Mouse (Mus musculus) liver, postnatal 0 days (tissue): ENCODE results near the gene Rftn1. TPM values are rescaled to one million over a fixed set of nuclear protein-coding genes. Genes with fewer than 3 reads are reported as not detected.

Experiments
- ATAC-seq: fragments of 200-750 bp; cut with Nextera tagmentation; 2 replicates; pipeline ENCODE4 v1.8.0; 2017; ENCODE audit warnings: mild to moderate bottlenecking, moderate library complexity
- DNase-seq: peaks from one replicate; pipeline ENCODE4 v3.0.0-alpha.2; 2016
- H3K27ac ChIP-seq: fragments of 300-500 bp; sonication (generic); 2 replicates; pipeline ENCODE4 v1.5.1; 2014; ENCODE audit warnings: antibody characterized with exemption, moderate library complexity, mild to moderate bottlenecking, low read depth
- H3K27me3 ChIP-seq: fragments of 300-500 bp; sonication (generic); 2 replicates; pipeline ENCODE4 v1.6.1; 2014; ENCODE audit warnings: low read length, control low read depth, mixed read lengths; ENCODE audit not compliant: insufficient read depth
- H3K36me3 ChIP-seq: fragments of 300-500 bp; sonication (generic); replicated peaks from 2 replicates; pipeline ENCODE4 v1.6.1; 2014; ENCODE audit warnings: mild to moderate bottlenecking, control low read depth, low read length, moderate library complexity, mixed read lengths; ENCODE audit not compliant: insufficient read depth
- H3K4me1 ChIP-seq: fragments of 300-500 bp; sonication (generic); 2 replicates; pipeline ENCODE4 v1.6.1; 2014; ENCODE audit warnings: antibody characterized with exemption, mild to moderate bottlenecking, control low read depth; ENCODE audit not compliant: insufficient read depth
- H3K4me2 ChIP-seq: fragments of 300-500 bp; sonication (generic); 2 replicates; pipeline ENCODE4 v1.6.1; 2014; ENCODE audit warnings: low read depth, mild to moderate bottlenecking, low read length, moderate library complexity, mixed read lengths
- H3K4me3 ChIP-seq: fragments of 300-500 bp; sonication (generic); 2 replicates; pipeline ENCODE4 v1.5.1; 2014; ENCODE audit warnings: low read depth, low read length
- H3K9ac ChIP-seq: fragments of 300-500 bp; sonication (generic); replicated peaks from 2 replicates; pipeline ENCODE4 v1.6.1; 2014; ENCODE audit warnings: mild to moderate bottlenecking, moderate library complexity
- H3K9me3 ChIP-seq: fragments of 300-500 bp; sonication (generic); 2 replicates; pipeline ENCODE4 v1.6.1; 2016; ENCODE audit warnings: mild to moderate bottlenecking, control low read depth, low read length, mixed read lengths
- CTCF ChIP-seq: sonication (generic); IDR thresholded peaks from 2 replicates; pipeline ENCODE4 v1.5.1; 2016; ENCODE audit warnings: antibody characterized with exemption, low read depth
- EP300 ChIP-seq: IDR thresholded peaks from 2 replicates; pipeline ENCODE4 v1.6.1; 2016; ENCODE audit warnings: antibody characterized with exemption, low read depth, mild to moderate bottlenecking
- WGBS: fragments of 180-500 bp; shearing (Covaris S2); extraction: QIAGEN DNeasy Blood & Tissue Kit; methylation state at CpG from one replicate; pipeline ENCODE4 v1.1.7; 2014; ENCODE audit not compliant: insufficient replicate concordance; 5-methylcytosine and 5-hydroxymethylcytosine counted together
- polyA plus RNA-seq: library from polyadenylated mRNA; unstranded; fragments of >200 nt; fragmentation: Nextera tagmentation; extraction: Ambion mirVana; gene quantifications from 2 replicates; pipeline ENCODE4 v1.2.1, GENCODE M21; 2015

Gene Rftn1
- polyA plus RNA-seq, 1 experiment from 2014 or later = 6.0 TPM

- no peak for TF ChIP-seq EP300
- TF ChIP-seq CTCF = no peak
- ATAC-seq (no peak), DNase-seq (no peak)
- Histone ChIP-seq H3K4me1 (no peaks in the 10 kb centered on the region), H3K27me3 (no peaks in the 10 kb centered on the region), H3K4me3 (no peak overlapping the region), H3K36me3 (no peaks in the 10 kb centered on the region), H3K4me2 (no peak overlapping the region), H3K9ac (no peak overlapping the region), H3K9me3 (no peaks in the 10 kb centered on the region), H3K27ac (no peak overlapping the region)
- 50% methylated on average over 4 of the region's 4 CpGs for WGBS
Observed at GRCm38 (mm10) chr17:50010096-50010495, 180.4 kb downstream of the Rftn1 start.

- no peak overlapping the region for H3K27ac ChIP-seq
- H3K9me3 ChIP-seq = no peaks in the 10 kb centered on the region
- H3K9ac ChIP-seq = no peak overlapping the region
- H3K4me2 ChIP-seq = no peak overlapping the region
- DNase-seq = no peak
- H3K36me3 ChIP-seq = no peaks in the 10 kb centered on the region
- TF ChIP-seq EP300 = no peak
- TF ChIP-seq CTCF = no peak
- H3K4me3 ChIP-seq = no peak overlapping the region
- ATAC-seq = no peak
- H3K27me3 ChIP-seq = no peaks in the 10 kb centered on the region
- H3K4me1 ChIP-seq = no peaks in the 10 kb centered on the region
- WGBS = 54% methylated on average over 9 of the region's 9 CpGs
Observed at GRCm38 (mm10) chr17:50006721-50007351, 183.6 kb downstream of the Rftn1 start.

GRCm38 (mm10) chr17:50006338-50006720 lies 184.1 kb downstream of the Rftn1 start:
- no peak for ATAC-seq

GRCm38 (mm10) chr17:50003156-50003555 lies 187.3 kb downstream of the Rftn1 start:
- Histone ChIP-seq H3K4me3 (no peak overlapping the region), H3K4me1 (no peaks in the 10 kb centered on the region), H3K9ac (no peak overlapping the region), H3K36me3 (no peaks in the 10 kb centered on the region; the same call in 1 of the 2 replicates), H3K27me3 (no peaks in the 10 kb centered on the region), H3K9me3 (no peaks in the 10 kb centered on the region), H3K27ac (no peak overlapping the region), H3K4me2 (no peak overlapping the region)
- DNase-seq = no peak
- WGBS = 86% methylated on average over 4 of the region's 4 CpGs
- no peak for ATAC-seq
- no peak for TF ChIP-seq CTCF
- no peak for TF ChIP-seq EP300

More at GRCm38 (mm10) chr17:50006338-50006720, 184.1 kb downstream of the Rftn1 start:
- Histone ChIP-seq H3K9me3 (no peaks in the 10 kb centered on the region), H3K4me2 (no peak overlapping the region), H3K27ac (no peak overlapping the region), H3K4me1 (no peaks in the 10 kb centered on the region), H3K27me3 (no peaks in the 10 kb centered on the region), H3K9ac (no peak overlapping the region), H3K4me3 (no peak overlapping the region), H3K36me3 (no peaks in the 10 kb centered on the region)
- 63% methylated on average over 7 of the region's 7 CpGs for WGBS
- DNase-seq = no peak
- TF ChIP-seq EP300 (no peak), CTCF (no peak)

GRCm38 (mm10) chr17:50002171-50002570 lies 188.3 kb downstream of the Rftn1 start:
- H3K4me2 ChIP-seq = no peak overlapping the region
- no peaks in the 10 kb centered on the region for H3K4me1 ChIP-seq
- no peaks in the 10 kb centered on the region; the same call in 1 of the 2 replicates for H3K36me3 ChIP-seq
- ATAC-seq (no peak), DNase-seq (no peak)
- no peaks in the 10 kb centered on the region for H3K27me3 ChIP-seq
- H3K9me3 ChIP-seq = no peaks in the 10 kb centered on the region
- no peak overlapping the region for H3K27ac ChIP-seq
- no peak overlapping the region for H3K9ac ChIP-seq
- no peak overlapping the region for H3K4me3 ChIP-seq
- TF ChIP-seq CTCF = no peak
- no peak for TF ChIP-seq EP300
- WGBS = 83% methylated on average over 3 of the region's 3 CpGs

- H3K27ac ChIP-seq = no peak overlapping the region
- H3K27me3 ChIP-seq = no peaks in the 10 kb centered on the region
- DNase-seq = no peak
- H3K4me3 ChIP-seq = no peak overlapping the region
- no peaks in the 10 kb centered on the region for H3K9me3 ChIP-seq
- no peak overlapping the region for H3K9ac ChIP-seq
- TF ChIP-seq EP300 (no peak), CTCF (no peak)
- no peak overlapping the region for H3K4me2 ChIP-seq
- H3K4me1 ChIP-seq = no peaks in the 10 kb centered on the region
- no peaks in the 10 kb centered on the region; the same call in 1 of the 2 replicates for H3K36me3 ChIP-seq
- no peak for ATAC-seq
Observed at GRCm38 (mm10) chr17:50001754-50002153, 188.7 kb downstream of the Rftn1 start.
